Mouse (Mus musculus) C2C12 (cell line): ENCODE results near the gene Pdcd1lg2.

Experiments
- CEBPB ChIP-seq: IDR thresholded peaks from one replicate; pipeline ENCODE4 v1.6.1; 2011; ENCODE audit warnings: low read depth, mild to moderate bottlenecking, control low read depth, moderate library complexity
- CTCF ChIP-seq: IDR thresholded peaks from one replicate; pipeline ENCODE4 v1.5.1; 2011; ENCODE audit not compliant: control insufficient read depth, insufficient read depth, insufficient read length
- MAX ChIP-seq: IDR thresholded peaks from one replicate; pipeline ENCODE4 v1.6.1; 2011; ENCODE audit warnings: mild to moderate bottlenecking, control low read depth
- MYOD1 ChIP-seq: IDR thresholded peaks from one replicate; pipeline ENCODE4 v1.6.1; 2011; ENCODE audit warnings: low read depth; ENCODE audit not compliant: control insufficient read depth, insufficient read length
- MYOG ChIP-seq: IDR thresholded peaks from one replicate; pipeline ENCODE4 v1.6.1; 2011; ENCODE audit not compliant: control insufficient read depth, insufficient read length; ENCODE audit errors: extremely low read depth
- USF1 ChIP-seq: IDR thresholded peaks from one replicate; pipeline ENCODE4 v1.6.1; 2011; ENCODE audit warnings: low read depth, mild to moderate bottlenecking, control low read depth, moderate library complexity

DNA sequence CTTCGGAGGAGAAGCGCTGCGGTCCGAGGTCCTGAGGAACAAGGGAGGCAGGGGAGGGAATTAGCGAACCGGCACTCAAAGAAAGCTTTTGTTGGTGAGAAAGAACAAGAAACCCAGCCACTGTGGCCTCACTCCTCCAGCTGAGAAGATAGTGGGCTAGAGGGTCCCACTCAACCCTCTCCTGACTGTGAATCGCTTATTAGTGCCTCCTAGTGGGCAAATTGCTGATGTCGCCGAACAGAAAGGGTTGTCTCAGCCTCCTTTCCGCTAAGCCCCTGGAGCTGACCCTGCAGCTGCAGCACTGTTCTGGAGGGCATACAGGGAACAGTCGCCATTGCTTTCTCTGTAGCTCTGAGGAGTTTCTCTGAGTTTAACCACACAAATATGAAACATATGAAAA is 90.4 kb downstream of the Pdcd1lg2 start:
- TF ChIP-seq CTCF (no peak), MAX (no peak), USF1 (no peak), MYOG (no peak), MYOD1 (no peak), CEBPB (no peak)
